Mouse (Mus musculus): Measurements from ENCODE around the gene Bfsp1. TPM values are rescaled to one million over a fixed set of nuclear protein-coding genes. Genes with fewer than 3 reads are reported as not detected.

The Bfsp1 gene
- total and polyA plus RNA-seq, 3 experiments, result 2.7 to 3.4 TPM; not detected in 1

DNA sequence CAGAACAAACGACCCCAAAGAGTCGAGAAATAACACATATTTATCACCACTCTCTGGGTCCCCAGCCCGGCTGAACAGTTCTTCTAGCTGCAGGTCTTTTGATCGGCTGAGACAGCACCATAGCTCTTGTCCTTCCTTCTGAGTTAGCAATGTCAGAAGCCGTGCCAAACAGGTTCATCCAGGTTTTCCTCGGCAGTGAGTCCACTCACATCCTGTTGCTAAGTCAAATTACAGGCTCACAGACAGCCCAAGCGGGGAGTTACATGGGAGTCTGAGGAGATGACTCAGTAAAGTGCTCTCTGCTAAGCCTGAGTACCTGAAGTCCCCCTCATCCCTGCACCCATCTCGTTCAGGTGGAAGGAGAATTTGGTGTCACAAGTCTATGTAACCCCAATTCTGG lies 1.6 kb upstream of the Bfsp1 start:
- Histone ChIP-seq H3K36me3 (ENCODE audit: control insufficient read depth in 1 of 2, insufficient read depth in 2 of 2, low read length in 2 of 2) (no peaks in the 10 kb centered on the region), H3K9ac (ENCODE audit: control insufficient read depth, low read depth, low read length, poor library complexity, severe bottlenecking) (no peak overlapping the region), H3K27ac (ENCODE audit: control insufficient read depth, low read depth, low read length) (no peak overlapping the region), H3K4me1 (ENCODE audit: control insufficient read depth in 1 of 2, insufficient read depth in 2 of 2, low read length in 2 of 2) (no peaks in the 10 kb centered on the region), H3K4me3 (ENCODE audit: control insufficient read depth in 1 of 2, insufficient read depth in 1 of 2, low read depth in 2 of 2, low read length in 2 of 2) (no peak overlapping the region), H3K9me3 (replicated peaks; ENCODE audit: insufficient read depth, low read length) (no peaks in the 10 kb centered on the region), H3K79me2 (ENCODE audit: control insufficient read depth, insufficient read depth, low read length, poor library complexity) (no peaks in the 10 kb centered on the region), H3K27me3 (ENCODE audit: control insufficient read depth in 1 of 2, insufficient read depth in 2 of 2, low read length in 2 of 2) (no peaks in the 10 kb centered on the region)
- no peak for DNase-seq (ENCODE audit: low read depth, low spot score)
- TF ChIP-seq POLR2AphosphoS5 (IDR thresholded peaks at IDR 0.05; ENCODE audit: borderline replicate concordance, low read depth, low read length) (no peak), CTCF (IDR thresholded peaks at IDR 0.05 in 2 of 3, conservative IDR thresholded peaks at IDR 0.05 in 1 of 3; ENCODE audit: control insufficient read depth in 1 of 3, insufficient read depth in 1 of 3, low read depth in 2 of 3, low read length in 3 of 3, poor library complexity in 1 of 3, severe bottlenecking in 1 of 3) (no peak), BHLHE40 (IDR thresholded peaks at IDR 0.05; ENCODE audit: borderline replicate concordance, low read depth, low read length) (no peak), GATA1 (IDR thresholded peaks at IDR 0.05; ENCODE audit: low read depth, low read length) (no peak), SIN3A (IDR thresholded peaks at IDR 0.05; ENCODE audit: low read length) (no peak), ZNF384 (IDR thresholded peaks at IDR 0.05; ENCODE audit: low read depth, low read length) (no peak), CHD2 (IDR thresholded peaks at IDR 0.05; ENCODE audit: low read length) (no peak), MEF2A (IDR thresholded peaks at IDR 0.05; ENCODE audit: extremely low read depth, insufficient replicate concordance, low read depth, low read length, poor library complexity, severe bottlenecking) (no peak), RCOR1 (IDR thresholded peaks at IDR 0.05; ENCODE audit: low read depth, low read length) (no peak), NRF1 (IDR thresholded peaks at IDR 0.05; ENCODE audit: insufficient read depth, low read depth, low read length, poor library complexity, severe bottlenecking) (no peak)

DNA sequence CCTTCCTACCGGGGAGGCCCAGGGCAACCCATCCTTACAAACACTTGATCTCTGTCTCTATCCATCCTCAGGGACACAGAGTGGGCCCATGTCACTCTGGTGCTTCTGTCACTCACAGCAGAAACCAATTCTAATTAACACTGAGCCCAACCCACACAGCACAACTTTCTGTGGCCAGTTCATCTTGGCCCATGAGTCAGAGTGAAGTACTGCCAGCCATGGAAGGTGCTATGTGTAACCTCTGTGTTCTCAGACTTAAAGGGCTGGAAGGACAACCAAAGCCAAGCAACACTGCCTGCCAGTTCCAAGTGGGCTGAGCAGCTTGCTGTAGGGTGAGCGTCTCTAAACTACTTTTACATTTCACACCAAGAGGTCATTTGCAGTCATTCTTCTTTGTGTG lies 3.8 kb downstream of the Bfsp1 start:
- no peak overlapping the region for H3K27ac ChIP-seq (ENCODE audit: control insufficient read depth, low read depth, low read length)
- no peaks in the 10 kb centered on the region for H3K79me2 ChIP-seq (ENCODE audit: control insufficient read depth, insufficient read depth, low read length, poor library complexity)
- no peaks in the 10 kb centered on the region for H3K9me3 ChIP-seq (replicated peaks; ENCODE audit: insufficient read depth, low read length)
- DNase-seq (ENCODE audit: low read depth, low spot score), result no peak
- no peak overlapping the region for H3K4me3 ChIP-seq (ENCODE audit: control insufficient read depth in 1 of 2, insufficient read depth in 1 of 2, low read depth in 2 of 2, low read length in 2 of 2)
- TF ChIP-seq JUND (IDR thresholded peaks at IDR 0.05; ENCODE audit: low read depth, low read length) (no peak), SMC3 (IDR thresholded peaks at IDR 0.05; ENCODE audit: low read depth, low read length) (no peak), CHD1 (IDR thresholded peaks at IDR 0.05; ENCODE audit: low read depth, low read length) (no peak), MYC (IDR thresholded peaks at IDR 0.05; ENCODE audit: low read depth, low read length) (no peak), UBTF (IDR thresholded peaks at IDR 0.05; ENCODE audit: borderline replicate concordance, insufficient read depth, low read depth, low read length) (no peak), POLR2AphosphoS2 (IDR thresholded peaks at IDR 0.05; ENCODE audit: low read length) (no peak), TAL1 (IDR thresholded peaks at IDR 0.05; ENCODE audit: low read length) (no peak), RCOR1 (IDR thresholded peaks at IDR 0.05; ENCODE audit: low read depth, low read length) (no peak), MAX (IDR thresholded peaks at IDR 0.05; ENCODE audit: low read length) (no peak), ZC3H11A (IDR thresholded peaks at IDR 0.05; ENCODE audit: low read depth, low read length) (no peak), MAZ (IDR thresholded peaks at IDR 0.05; ENCODE audit: low read depth, low read length) (no peak), MAFK (IDR thresholded peaks at IDR 0.05; ENCODE audit: borderline replicate concordance, low read depth, low read length) (no peak), NELFE (IDR thresholded peaks at IDR 0.05; ENCODE audit: low read depth, low read length) (no peak), KAT2A (conservative IDR thresholded peaks at IDR 0.05; ENCODE audit: low read depth, low read length) (no peak), TBP (IDR thresholded peaks at IDR 0.05; ENCODE audit: low read depth, low read length) (no peak), GABPA (IDR thresholded peaks at IDR 0.05; ENCODE audit: low read depth, low read length) (no peak), ZMIZ1 (IDR thresholded peaks at IDR 0.05; ENCODE audit: low read depth, low read length) (no peak), HCFC1 (IDR thresholded peaks at IDR 0.05; ENCODE audit: low read depth, low read length) (no peak), ELF1 (IDR thresholded peaks at IDR 0.05; ENCODE audit: low read depth, low read length) (no peak)
- no peaks in the 10 kb centered on the region for H3K27me3 ChIP-seq (ENCODE audit: control insufficient read depth in 1 of 2, insufficient read depth in 2 of 2, low read length in 2 of 2)
- H3K9ac ChIP-seq (ENCODE audit: control insufficient read depth, low read depth, low read length, poor library complexity, severe bottlenecking), result no peak overlapping the region
- H3K36me3 ChIP-seq (ENCODE audit: control insufficient read depth in 1 of 2, insufficient read depth in 2 of 2, low read length in 2 of 2), result no peaks in the 10 kb centered on the region
- H3K4me1 ChIP-seq (ENCODE audit: control insufficient read depth in 1 of 2, insufficient read depth in 2 of 2, low read length in 2 of 2), result no peaks in the 10 kb centered on the region
